In the genomic region with DNA sequence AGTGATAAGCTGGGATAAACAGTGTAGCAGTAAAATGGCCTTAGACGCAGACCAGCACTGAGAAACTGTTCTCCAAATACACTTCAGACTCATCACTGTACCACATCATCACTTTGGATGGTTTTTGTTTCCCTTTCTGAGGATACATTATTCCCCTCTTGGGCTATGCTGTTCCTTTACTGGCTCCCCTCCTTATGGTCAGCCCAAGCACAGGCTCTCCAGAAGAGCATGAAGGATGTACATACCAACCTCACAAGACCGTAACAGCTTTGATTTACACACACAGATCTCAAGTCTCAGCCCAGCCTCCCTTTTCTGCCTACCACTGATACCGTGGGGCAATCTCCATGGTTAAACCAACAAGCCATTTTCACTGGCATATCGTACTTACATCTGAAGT, we compare ENCODE assay signal across 23 mouse cellular contexts. TPM values are rescaled to one million over a fixed set of nuclear protein-coding genes. Genes with fewer than 3 reads are reported as not detected.
A peak's percentile ranks its signal among the peaks of the same experiment; 100 is the strongest.
DNase-seq lines count a peak whose midpoint lies in the region; ATAC-seq and TF ChIP-seq lines count a peak whose summit lies in the region.
"Had no signal": no experiment of that assay in that cellular context is flagged by ENCODE, and none has a peak within 500 bp of the region (broad histone marks: within the 10 kb centered on the region; RNA-seq: fewer than 3 reads in every experiment).

No protein-coding gene starts in this region.

- no peak overlapping the region for H3K27ac ChIP-seq in forebrain, embryonic 10.5 days
- no peak overlapping the region for H3K27ac ChIP-seq in forebrain, embryonic 11.5 days (ENCODE audit: low read depth, low read length)
- no peak overlapping the region for H3K27ac ChIP-seq in liver, postnatal 0 days (ENCODE audit: low read depth)
- no peak overlapping the region; the same call in 1 of the 2 replicates for H3K27ac ChIP-seq in lung, postnatal 0 days (ENCODE audit: low read length)
- H3K27ac ChIP-seq: embryonic facial prominence, embryonic 15.5 days; forebrain, embryonic 12.5 days; heart, embryonic 10.5 days; hindbrain, embryonic 12.5 days had no signal

- 90% methylated on average over 4 of the region's 4 CpGs for WGBS in forebrain, embryonic 10.5 days
- WGBS in forebrain, embryonic 11.5 days: 94% methylated on average over 4 of the region's 4 CpGs
- 70% methylated on average over 4 of the region's 4 CpGs for WGBS in liver, postnatal 0 days (ENCODE audit: insufficient replicate concordance)
- 56% methylated on average over 4 of the region's 4 CpGs for WGBS in lung, postnatal 0 days
- WGBS in lung, adult 2 months: 62% methylated on average over 4 of the region's 4 CpGs

- H3K4me3 ChIP-seq in forebrain, embryonic 10.5 days: no peak overlapping the region
- H3K4me3 ChIP-seq in forebrain, embryonic 11.5 days (ENCODE audit: low read depth, low read length): no peak overlapping the region
- H3K4me3 ChIP-seq in liver, postnatal 0 days (ENCODE audit: low read depth, low read length): no peak overlapping the region
- H3K4me3 ChIP-seq in lung, postnatal 0 days (ENCODE audit: low read depth, low read length): no peak overlapping the region
- no peak overlapping the region for H3K4me3 ChIP-seq in lung, adult 2 months (replicated peaks; ENCODE audit: extremely low read depth, low read depth, low read length)
- H3K4me3 ChIP-seq: embryonic facial prominence, embryonic 15.5 days; erythroblast, embryonic 14.5 days; forebrain, embryonic 12.5 days; heart, embryonic 10.5 days; hindbrain, embryonic 12.5 days had no signal

- H3K4me1 ChIP-seq in forebrain, embryonic 10.5 days: no peaks in the 10 kb centered on the region
- H3K4me1 ChIP-seq in forebrain, embryonic 11.5 days (replicated peaks; ENCODE audit: control insufficient read depth, insufficient read depth, low read length): no peaks in the 10 kb centered on the region
- peaks cover 7% of the 10 kb centered on the region; the same call in 1 of the 2 replicates for H3K4me1 ChIP-seq in liver, postnatal 0 days (ENCODE audit: insufficient read depth)
- H3K4me1 ChIP-seq in lung, postnatal 0 days (ENCODE audit: insufficient read depth, low read depth, low read length): peaks cover 8% of the 10 kb centered on the region; the same call in 1 of the 2 replicates
- no peaks in the 10 kb centered on the region for H3K4me1 ChIP-seq in lung, adult 2 months (ENCODE audit: control insufficient read depth, insufficient read depth, low read length)
- H3K4me1 ChIP-seq: embryonic facial prominence, embryonic 15.5 days; forebrain, embryonic 12.5 days; hindbrain, embryonic 12.5 days had no signal

- H3K9me3 ChIP-seq in forebrain, embryonic 10.5 days: no peaks in the 10 kb centered on the region
- no peaks in the 10 kb centered on the region for H3K9me3 ChIP-seq in forebrain, embryonic 11.5 days (ENCODE audit: control insufficient read depth, low read length)
- H3K9me3 ChIP-seq in liver, postnatal 0 days (ENCODE audit: low read length): no peaks in the 10 kb centered on the region
- H3K9me3 ChIP-seq in lung, postnatal 0 days (ENCODE audit: low read length): no peaks in the 10 kb centered on the region
- H3K9me3 ChIP-seq: embryonic facial prominence, embryonic 15.5 days; forebrain, embryonic 12.5 days; heart, embryonic 10.5 days; hindbrain, embryonic 12.5 days had no signal

- peak; percentile 2 for DNase-seq in forebrain, embryonic 10.5 days (ENCODE audit: extremely low spot score, low spot score)
- DNase-seq in forebrain, embryonic 11.5 days (ENCODE audit: low spot score): no peak
- no peak for DNase-seq in liver, postnatal 0 days
- DNase-seq in liver: no peak
- DNase-seq in lung, postnatal 0 days (ENCODE audit: low spot score): no peak
- no peak for DNase-seq in lung, adult 2 months
- DNase-seq in kidney, postnatal 10 days: no peak
- DNase-seq: B cell, adult 2 months; cerebellum, adult 11 months; cerebellum, adult 8-10 months; cerebellum, postnatal 14 days; embryo, embryonic 11 days; gastrocnemius, postnatal 25 days; heart, postnatal 10 days; heart, postnatal 4 days had no signal

- H3K27me3 ChIP-seq in forebrain, embryonic 10.5 days (ENCODE audit: poor library complexity, severe bottlenecking): no peaks in the 10 kb centered on the region
- H3K27me3 ChIP-seq in forebrain, embryonic 11.5 days (ENCODE audit: control insufficient read depth, insufficient read depth, low read length): no peaks in the 10 kb centered on the region; the same call in 1 of the 2 replicates
- H3K27me3 ChIP-seq in liver, postnatal 0 days (ENCODE audit: insufficient read depth, low read length): no peaks in the 10 kb centered on the region
- H3K27me3 ChIP-seq in lung, postnatal 0 days (replicated peaks; ENCODE audit: insufficient read depth, low read length): no peaks in the 10 kb centered on the region
- H3K27me3 ChIP-seq: embryonic facial prominence, embryonic 15.5 days; forebrain, embryonic 12.5 days; hindbrain, embryonic 12.5 days had no signal

- ATAC-seq in forebrain, embryonic 11.5 days (replicated peaks; ENCODE audit: low FRiP score): no peak
- 0 out of 2 replicates have a peak, but pooled peaks have one; percentile 4 for ATAC-seq in liver, postnatal 0 days
- ATAC-seq in lung, postnatal 0 days: peak; percentile 48
- ATAC-seq: CD4-positive, CD25-positive, alpha-beta regulatory T cell, adult 4 months; forebrain, embryonic 16.5 days; hindbrain, embryonic 16.5 days had no signal

- H3K4me2 ChIP-seq in forebrain, embryonic 11.5 days (ENCODE audit: low read depth, low read length, severe bottlenecking): no peak overlapping the region
- H3K4me2 ChIP-seq in liver, postnatal 0 days (ENCODE audit: low read depth, low read length): no peak overlapping the region
- no peak overlapping the region for H3K4me2 ChIP-seq in lung, postnatal 0 days (replicated peaks; ENCODE audit: low read depth, low read length)
- H3K4me2 ChIP-seq: embryonic facial prominence, embryonic 15.5 days; forebrain, embryonic 12.5 days; hindbrain, embryonic 12.5 days had no signal

- no peak for TF ChIP-seq CTCF in liver, postnatal 0 days (IDR thresholded peaks at IDR 0.05; ENCODE audit: low read depth)
- no peak for TF ChIP-seq CTCF in lung, postnatal 0 days (IDR thresholded peaks at IDR 0.05)
- no peak for TF ChIP-seq CTCF in lung, adult 2 months (IDR thresholded peaks at IDR 0.05; ENCODE audit: insufficient read depth, low read length)

- TF ChIP-seq POLR2A in lung, adult 2 months (IDR thresholded peaks at IDR 0.05; ENCODE audit: borderline replicate concordance, extremely low read depth, low read depth, low read length): no peak

- no peak for TF ChIP-seq EP300 in liver, postnatal 0 days (IDR thresholded peaks at IDR 0.05; ENCODE audit: low read depth)
- TF ChIP-seq EP300 in lung, postnatal 0 days (IDR thresholded peaks at IDR 0.05): no peak

- no peak overlapping the region for H3K9ac ChIP-seq in forebrain, embryonic 11.5 days (ENCODE audit: low read length)
- H3K9ac ChIP-seq in liver, postnatal 0 days (replicated peaks): no peak overlapping the region
- H3K9ac ChIP-seq in lung, postnatal 0 days (replicated peaks; ENCODE audit: low read depth): no peak overlapping the region
- H3K9ac ChIP-seq: embryonic facial prominence, embryonic 15.5 days; forebrain, embryonic 12.5 days; hindbrain, embryonic 12.5 days had no signal

- no peaks in the 10 kb centered on the region for H3K36me3 ChIP-seq in forebrain, embryonic 10.5 days (replicated peaks)
- H3K36me3 ChIP-seq in forebrain, embryonic 11.5 days (ENCODE audit: control insufficient read depth, insufficient read depth, low read length): no peaks in the 10 kb centered on the region
- H3K36me3 ChIP-seq in liver, postnatal 0 days (replicated peaks; ENCODE audit: insufficient read depth, low read length): no peaks in the 10 kb centered on the region
- H3K36me3 ChIP-seq in lung, postnatal 0 days (ENCODE audit: insufficient read depth, low read length): no peaks in the 10 kb centered on the region
- H3K36me3 ChIP-seq: embryonic facial prominence, embryonic 15.5 days; forebrain, embryonic 12.5 days; heart, embryonic 10.5 days; hindbrain, embryonic 12.5 days had no signal

RNA-seq across cellular contexts. Expression of gene Neb, which starts 6.2 kb away (rescaled TPM):
- 0.12 and 0.31 TPM in 2 replicates for polyA plus RNA-seq in forebrain, embryonic 10.5 days (2016; fragmentation: Nextera tagmentation; extraction: Ambion mirVana)
- 0.24 and 0.39 TPM in 2 replicates for polyA plus RNA-seq in forebrain, embryonic 11.5 days (2014; fragmentation: Nextera tagmentation; extraction: Ambion mirVana)
- 1.7 and 10.1 TPM in 2 replicates for polyA plus RNA-seq in liver, postnatal 0 days (2015; fragmentation: Nextera tagmentation; extraction: Ambion mirVana)
- 1.8 and 2.3 TPM in 2 replicates for polyA plus RNA-seq in lung, postnatal 0 days (2015; fragmentation: Nextera tagmentation; extraction: Ambion mirVana)
- 0.34 and 15.0 TPM in 2 replicates for polyA plus RNA-seq in lung, adult 2 months (2012; rRNA removed)
- polyA plus RNA-seq: erythroblast, embryonic 14.5 days had no signal

RNA-seq across cellular contexts. Expression of gene Arl5a, which starts 52.6 kb away (rescaled TPM):
- polyA plus RNA-seq in forebrain, embryonic 10.5 days (2016; fragmentation: Nextera tagmentation; extraction: Ambion mirVana): 50.6 and 51.3 TPM in 2 replicates
- 73.5 and 77.8 TPM in 2 replicates for polyA plus RNA-seq in forebrain, embryonic 11.5 days (2014; fragmentation: Nextera tagmentation; extraction: Ambion mirVana)
- 17.2 and 21.9 TPM in 2 replicates for polyA plus RNA-seq in liver, postnatal 0 days (2015; fragmentation: Nextera tagmentation; extraction: Ambion mirVana)
- 22.0 and 23.4 TPM in 2 replicates for polyA plus RNA-seq in lung, postnatal 0 days (2015; fragmentation: Nextera tagmentation; extraction: Ambion mirVana)
- polyA plus RNA-seq in lung, adult 2 months (2012; rRNA removed): 8.1 and 13.0 TPM in 2 replicates
